Mouse (Mus musculus): ENCODE measurements at regions not wholly inside any gene's neighbourhood (a gene's known extent, or its start where the extent isn't known, plus 50 kb on each side); places are given as distances from the start of the nearest gene placed in this dataset.

GRCm38 (mm10) chr4:124326301-124326700 is 284.3 kb downstream of the 3100002H09Rik start:
- DNase-seq (ENCODE audit: extremely low spot score): no peak

- DNase-seq (ENCODE audit: extremely low spot score): no peak
Observed at GRCm38 (mm10) chr4:124323589-124323988, 287.0 kb downstream of the 3100002H09Rik start.

GRCm38 (mm10) chr4:124321221-124321620 is 289.4 kb downstream of the 3100002H09Rik start:
- DNase-seq (ENCODE audit: extremely low spot score): no peak

- DNase-seq (ENCODE audit: extremely low spot score): peak; percentile 48
Observed at GRCm38 (mm10) chr4:124317042-124317441, 293.6 kb downstream of the 3100002H09Rik start.

GRCm38 (mm10) chr4:124311657-124312056 is 298.9 kb downstream of the 3100002H09Rik start:
- no peak for DNase-seq (ENCODE audit: extremely low spot score)

- peak; percentile 44 for DNase-seq (ENCODE audit: extremely low spot score)
Observed at GRCm38 (mm10) chr4:124310594-124310993, 300.0 kb downstream of the 3100002H09Rik start.

- no peak for DNase-seq (ENCODE audit: extremely low spot score)
Observed at GRCm38 (mm10) chr4:124305871-124306555, 304.6 kb downstream of the 3100002H09Rik start.

GRCm38 (mm10) chr4:124302950-124303349 is 307.7 kb downstream of the 3100002H09Rik start:
- DNase-seq (ENCODE audit: extremely low spot score): no peak

GRCm38 (mm10) chr4:124298667-124299437 is 311.8 kb downstream of the 3100002H09Rik start:
- DNase-seq (ENCODE audit: extremely low spot score): peak; percentile 48

- DNase-seq (ENCODE audit: extremely low spot score): no peak
Observed at GRCm38 (mm10) chr4:124292254-124292653, 318.3 kb downstream of the 3100002H09Rik start.

GRCm38 (mm10) chr4:124291767-124292166 is 318.8 kb downstream of the 3100002H09Rik start:
- DNase-seq (ENCODE audit: extremely low spot score): no peak

- DNase-seq (ENCODE audit: extremely low spot score): no peak
Observed at GRCm38 (mm10) chr4:124287471-124287870, 323.1 kb downstream of the 3100002H09Rik start.

GRCm38 (mm10) chr4:124278681-124279080 is 331.9 kb downstream of the 3100002H09Rik start:
- no peak for DNase-seq (ENCODE audit: extremely low spot score)

- no peak for DNase-seq (ENCODE audit: extremely low spot score)
Observed at GRCm38 (mm10) chr4:124277456-124278181, 333.0 kb downstream of the 3100002H09Rik start.

- peak; percentile 80 for DNase-seq (ENCODE audit: extremely low spot score)
Observed at GRCm38 (mm10) chr4:124276741-124277455, 333.7 kb downstream of the 3100002H09Rik start.

GRCm38 (mm10) chr4:124272002-124272401 is 338.6 kb downstream of the 3100002H09Rik start:
- no peak for DNase-seq (ENCODE audit: extremely low spot score)

- DNase-seq (ENCODE audit: extremely low spot score): no peak
Observed at GRCm38 (mm10) chr4:124268404-124268803, 342.2 kb downstream of the 3100002H09Rik start.

- DNase-seq (ENCODE audit: extremely low spot score): no peak
Observed at GRCm38 (mm10) chr4:124266573-124266972, 344.0 kb downstream of the 3100002H09Rik start.

GRCm38 (mm10) chr4:124265527-124265926 is 345.1 kb downstream of the 3100002H09Rik start:
- DNase-seq (ENCODE audit: extremely low spot score): no peak

- no peak for DNase-seq (ENCODE audit: extremely low spot score)
Observed at GRCm38 (mm10) chr4:124257006-124257405, 339.2 kb upstream of the 4930535I16Rik start.

- DNase-seq (ENCODE audit: extremely low spot score): no peak
Observed at GRCm38 (mm10) chr4:124256515-124256914, 338.7 kb upstream of the 4930535I16Rik start.

- DNase-seq (ENCODE audit: extremely low spot score): no peak
Observed at GRCm38 (mm10) chr4:124255183-124255543, 337.3 kb upstream of the 4930535I16Rik start.

Data from embryo, embryonic 9.5 days (tissue).